Mouse (Mus musculus) adrenal gland, postnatal 10 days (tissue): ENCODE data around the gene Abca13. TPM values are rescaled to one million over a fixed set of nuclear protein-coding genes. Genes with fewer than 3 reads are reported as not detected.

ENCODE experiments used
- DNase-seq: peaks from one replicate; pipeline ENCODE4 v3.0.0; 2021; ENCODE audit warnings: mixed read lengths
- total RNA-seq, 2 experiments: library from RNA; stranded (reverse); gene quantifications; 2 replicates each; pipeline ENCODE4 v1.2.3; 2021

Abca13 gene
- total RNA-seq, 2 experiments from 2014 or later: 0.12 to 0.30 TPM

- no peak for DNase-seq
These were observed 513.4 kb downstream of the Abca13 start for GRCm38 (mm10) chr11:9705190-9705589.

DNA sequence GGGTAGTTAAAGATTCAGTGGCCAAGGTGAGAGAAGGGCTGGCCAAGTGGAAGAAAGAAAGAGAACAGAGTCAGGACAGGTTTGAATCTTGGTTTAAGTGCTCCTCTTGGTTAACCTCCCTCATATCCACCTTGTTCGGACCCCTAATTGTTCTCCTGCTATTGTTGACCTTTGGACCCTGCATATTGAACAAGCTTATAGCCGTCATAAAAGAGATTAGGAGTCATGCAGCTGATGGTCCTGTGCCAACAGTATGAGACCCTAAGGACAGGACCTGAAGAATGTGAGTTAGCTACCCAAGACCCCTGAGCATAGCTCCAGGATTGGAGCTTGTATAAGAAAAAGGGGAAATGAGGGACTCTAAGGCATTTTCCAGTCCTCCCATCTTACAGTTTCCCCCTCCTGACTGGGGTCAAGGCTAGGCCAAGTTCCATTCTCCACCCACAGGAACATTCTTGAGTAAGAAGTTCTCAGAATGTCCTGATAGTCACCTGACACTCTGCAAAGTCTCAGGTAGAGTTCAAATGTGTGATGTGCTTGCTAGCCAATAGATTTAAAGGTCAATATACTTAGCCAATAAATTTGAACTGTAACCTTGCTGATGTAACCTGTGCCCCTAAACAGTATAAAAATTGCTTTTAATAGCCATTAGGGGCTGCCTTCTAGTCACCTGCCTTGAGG, 536.2 kb downstream of the Abca13 start:
- DNase-seq: no peak

GRCm38 (mm10) chr11:9731300-9731699, 539.6 kb downstream of the Abca13 start:
- no peak for DNase-seq

Other genes starting within 250 kb of the Abca13 start
- gene Pkd1l1, start 218.7 kb upstream of the Abca13 start, total RNA-seq: under 1 TPM; 0.09 to 0.15 TPM
- 10 to 100 TPM in 1 of 2 experiments, 1 to 10 TPM in 1; 8.7 to 11.0 TPM for gene Hus1, start 180.8 kb upstream of the Abca13 start, total RNA-seq
- under 1 TPM; 0.27 TPM for gene Gm11992, start 143.3 kb upstream of the Abca13 start, total RNA-seq
- gene Sun3, start 143.0 kb upstream of the Abca13 start, total RNA-seq: not detected
- gene Upp1, start 73.8 kb upstream of the Abca13 start, total RNA-seq: 1 to 10 TPM; 4.5 to 4.9 TPM